Mouse (Mus musculus) embryonic facial prominence, embryonic 13.5 days (tissue): ENCODE results near the gene Mgat4a. TPM values are rescaled to one million over a fixed set of nuclear protein-coding genes. Genes with fewer than 3 reads are reported as not detected.
"Not testable (repeated sequence)": the region's sequence is repeated elsewhere in the genome, so short reads cannot be mapped to it uniquely, and the experiment has no call there.

Experiments
- ATAC-seq: fragments of 200-750 bp; cut with Nextera tagmentation; 2 replicates; pipeline ENCODE4 v1.8.0; 2017; ENCODE audit warnings: low read depth; ENCODE audit not compliant: insufficient number of reproducible peaks, insufficient read depth, low FRiP score, low TSS enrichment
- H3K27ac ChIP-seq: fragments of 300-500 bp; sonication (generic); 2 replicates; pipeline ENCODE4 v1.5.1; 2015; ENCODE audit warnings: moderate library complexity, mild to moderate bottlenecking, inconsistent platforms
- H3K27me3 ChIP-seq: fragments of 300-500 bp; sonication (generic); 2 replicates; pipeline ENCODE4 v1.6.1; 2015; ENCODE audit warnings: mild to moderate bottlenecking, inconsistent platforms
- H3K36me3 ChIP-seq: fragments of 300-500 bp; sonication (generic); 2 replicates; pipeline ENCODE4 v1.6.1; 2015; ENCODE audit warnings: mild to moderate bottlenecking, inconsistent platforms
- H3K4me1 ChIP-seq: fragments of 300-500 bp; sonication (generic); 2 replicates; pipeline ENCODE4 v1.6.1; 2015; ENCODE audit warnings: inconsistent platforms
- H3K4me2 ChIP-seq: fragments of 300-500 bp; sonication (generic); 2 replicates; pipeline ENCODE4 v1.6.1; 2015; ENCODE audit warnings: moderate library complexity, mild to moderate bottlenecking, inconsistent platforms
- H3K4me3 ChIP-seq: fragments of 300-500 bp; sonication (generic); 2 replicates; pipeline ENCODE4 v1.5.1; 2015; ENCODE audit warnings: mild to moderate bottlenecking, inconsistent platforms
- H3K9ac ChIP-seq: fragments of 300-500 bp; sonication (generic); 2 replicates; pipeline ENCODE4 v1.6.1; 2015; ENCODE audit warnings: mild to moderate bottlenecking, inconsistent platforms
- H3K9me3 ChIP-seq: fragments of 300-500 bp; sonication (generic); 2 replicates; pipeline ENCODE4 v1.6.1; 2016; ENCODE audit warnings: inconsistent platforms
- whole genome bisulfite sequencing: fragments of 180-500 bp; shearing (Covaris S2); methylation state at CpG from one replicate; pipeline ENCODE4 v1.1.7; 2015; ENCODE audit warnings: mixed read lengths; 5-methylcytosine and 5-hydroxymethylcytosine counted together
- polyA plus RNA-seq: library from polyadenylated mRNA; unstranded; fragments of >200 nt; fragmentation: Nextera tagmentation; extraction: Ambion mirVana; gene quantifications from 2 replicates; pipeline ENCODE4 v1.2.1, GENCODE M21; 2015

Gene Mgat4a
- polyA plus RNA-seq, 1 experiment from 2014 or later = 5.4 TPM

GRCm38 (mm10) chr1:37505348-37505730, 35.5 kb downstream of the Mgat4a start:
- no peak overlapping the region for H3K4me3 ChIP-seq
- WGBS = 92% methylated on average over 9 of the region's 9 CpGs
- H3K9me3 ChIP-seq = peaks cover 9% of the 10 kb centered on the region; the same call in 1 of the 2 replicates
- H3K27me3 ChIP-seq = no peaks in the 10 kb centered on the region
- H3K4me2 ChIP-seq = no peak overlapping the region
- ATAC-seq = no peak
- peaks cover 7% of the 10 kb centered on the region; the same call in 1 of the 2 replicates for H3K4me1 ChIP-seq
- no peaks in the 10 kb centered on the region for H3K36me3 ChIP-seq
- no peak overlapping the region for H3K27ac ChIP-seq
- no peak overlapping the region for H3K9ac ChIP-seq

GRCm38 (mm10) chr1:37504716-37505347, 36.0 kb downstream of the Mgat4a start:
- ATAC-seq = no peak
- no peak overlapping the region for H3K9ac ChIP-seq
- H3K4me3 ChIP-seq = no peak overlapping the region
- peaks cover 9% of the 10 kb centered on the region; the same call in 1 of the 2 replicates for H3K9me3 ChIP-seq
- no peak overlapping the region for H3K27ac ChIP-seq
- no peaks in the 10 kb centered on the region for H3K36me3 ChIP-seq
- WGBS = 75% methylated on average over 10 of the region's 10 CpGs
- no peak overlapping the region for H3K4me2 ChIP-seq
- peaks cover 7% of the 10 kb centered on the region; the same call in 1 of the 2 replicates for H3K4me1 ChIP-seq
- no peaks in the 10 kb centered on the region for H3K27me3 ChIP-seq

GRCm38 (mm10) chr1:37503656-37504055, 37.2 kb downstream of the Mgat4a start:
- 0 out of 2 replicates have a peak overlapping the region, but pooled peaks have one; percentile 21 for H3K9ac ChIP-seq
- no peak overlapping the region for H3K4me2 ChIP-seq
- H3K36me3 ChIP-seq = no peaks in the 10 kb centered on the region
- peaks cover 9% of the 10 kb centered on the region; the same call in 1 of the 2 replicates for H3K9me3 ChIP-seq
- 61% methylated on average over 4 of the region's 4 CpGs for WGBS
- H3K27ac ChIP-seq = no peak overlapping the region
- no peaks in the 10 kb centered on the region for H3K27me3 ChIP-seq
- no peak overlapping the region for H3K4me3 ChIP-seq
- no peak for ATAC-seq
- peaks cover 7% of the 10 kb centered on the region; the same call in 1 of the 2 replicates for H3K4me1 ChIP-seq

DNA sequence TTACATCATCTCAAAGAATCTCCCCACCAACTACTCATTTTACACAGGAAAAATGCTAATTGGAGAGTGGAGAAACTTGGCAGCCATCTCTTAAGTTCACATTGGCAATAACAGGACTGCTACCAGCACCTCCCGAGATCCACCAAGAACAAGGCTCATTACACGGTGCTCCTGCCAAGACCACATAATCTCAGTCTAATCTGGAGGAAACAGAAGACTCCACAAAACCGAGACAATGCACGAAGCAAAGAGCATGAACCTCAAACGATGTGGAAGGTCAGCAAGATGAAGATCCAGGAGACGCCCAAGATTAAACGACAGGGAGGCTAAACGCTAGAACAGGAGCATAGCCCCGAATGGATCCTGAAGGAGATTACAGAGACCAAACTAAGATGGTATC, 38.5 kb downstream of the Mgat4a start:
- Histone ChIP-seq H3K4me1 (peaks cover 7% of the 10 kb centered on the region; the same call in 1 of the 2 replicates), H3K4me3 (no peak overlapping the region), H3K9ac (no peak overlapping the region)

GRCm38 (mm10) chr1:37500723-37501122, 40.1 kb downstream of the Mgat4a start:
- peak overlapping the region; percentile 44; the same call in 1 of the 2 replicates for H3K9ac ChIP-seq
- no peak for ATAC-seq
- H3K27ac ChIP-seq = no peak overlapping the region
- no peak overlapping the region for H3K4me3 ChIP-seq
- H3K27me3 ChIP-seq = no peaks in the 10 kb centered on the region
- 62% methylated on average over 8 of the region's 8 CpGs for WGBS
- no peak overlapping the region for H3K4me2 ChIP-seq
- peaks cover 7% of the 10 kb centered on the region; the same call in 1 of the 2 replicates for H3K4me1 ChIP-seq
- H3K36me3 ChIP-seq = no peaks in the 10 kb centered on the region; the same call in 1 of the 2 replicates
- no peaks in the 10 kb centered on the region for H3K9me3 ChIP-seq

More for the DNA sequence above, 38.5 kb downstream of the Mgat4a start:
- Histone ChIP-seq H3K9me3 (peaks cover 9% of the 10 kb centered on the region; the same call in 1 of the 2 replicates), H3K4me2 (no peak overlapping the region), H3K27me3 (no peaks in the 10 kb centered on the region), H3K36me3 (no peaks in the 10 kb centered on the region; the same call in 1 of the 2 replicates), H3K27ac (no peak overlapping the region)
- WGBS = 82% methylated on average over 9 of the region's 9 CpGs
- no peak for ATAC-seq

- H3K4me1 ChIP-seq, H3K4me2 ChIP-seq, H3K9ac ChIP-seq, H3K9me3 ChIP-seq, H3K4me3 ChIP-seq, ATAC-seq, H3K36me3 ChIP-seq, H3K27ac ChIP-seq, H3K27me3 ChIP-seq: not testable (repeated sequence)
- WGBS = 71% methylated on average over 1 of the region's 1 CpGs
Measured at GRCm38 (mm10) chr1:37499395-37499794, 41.4 kb downstream of the Mgat4a start.

DNA sequence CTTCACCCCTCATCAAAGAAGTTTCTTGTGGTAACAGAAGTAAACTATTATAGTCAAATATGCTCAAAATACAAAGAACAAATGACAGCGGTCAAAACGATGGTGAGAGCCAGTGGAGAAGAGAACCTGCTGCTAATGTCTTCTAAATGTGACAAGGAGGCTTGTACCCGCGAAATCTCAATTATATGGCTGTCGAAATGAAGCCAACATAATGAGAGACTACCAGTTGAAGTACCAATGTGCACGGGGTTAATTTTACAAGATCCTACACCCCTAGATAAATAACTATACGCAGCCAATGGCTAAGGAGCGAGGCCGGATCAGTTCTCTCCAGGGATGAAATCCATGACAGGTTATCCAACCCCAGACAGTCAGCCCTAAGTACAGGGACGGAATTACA, 41.9 kb downstream of the Mgat4a start:
- H3K4me1 ChIP-seq = peaks cover 4% of the 10 kb centered on the region; the same call in 1 of the 2 replicates
- 41% methylated on average over 10 of the region's 10 CpGs for WGBS

DNA sequence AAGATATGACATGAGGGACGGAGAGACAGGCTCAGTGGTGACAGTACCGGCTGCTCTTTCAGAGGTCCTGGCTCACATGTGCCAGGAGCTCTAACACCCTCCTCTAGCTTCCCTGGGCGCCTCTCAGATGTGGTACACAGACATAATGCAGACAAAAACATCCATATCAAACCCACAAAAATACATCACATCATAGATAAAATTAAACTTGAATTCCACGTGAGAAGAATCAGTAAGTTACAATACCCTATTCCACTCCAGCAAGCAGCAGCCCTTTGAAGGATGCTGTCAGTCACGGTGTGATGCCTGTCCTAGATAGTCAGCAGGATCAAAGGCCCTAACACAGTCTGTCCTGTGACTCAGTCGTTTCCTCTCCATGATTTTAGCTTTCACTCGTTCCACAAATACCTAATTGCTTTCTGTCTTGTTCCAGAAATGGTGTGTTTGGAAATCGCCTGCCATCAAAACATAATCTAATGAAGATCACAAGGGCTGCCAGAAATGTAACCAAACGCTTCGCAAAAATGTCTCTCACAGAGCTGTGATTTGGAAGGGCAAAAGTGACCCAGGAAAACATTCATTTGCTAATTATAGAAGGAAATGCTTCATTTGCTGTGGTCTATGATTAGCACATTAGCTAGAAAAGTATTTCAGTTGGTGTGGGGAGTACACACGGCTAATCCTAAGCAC, 44.1 kb downstream of the Mgat4a start:
- H3K36me3 ChIP-seq = no peaks in the 10 kb centered on the region; the same call in 1 of the 2 replicates
- no peak overlapping the region for H3K27ac ChIP-seq
- H3K4me1 ChIP-seq = peaks cover 4% of the 10 kb centered on the region; the same call in 1 of the 2 replicates
- no peak overlapping the region for H3K4me3 ChIP-seq
- no peak overlapping the region for H3K4me2 ChIP-seq
- 51% methylated on average over 11 of the region's 11 CpGs for WGBS
- no peak overlapping the region for H3K9ac ChIP-seq
- ATAC-seq = no peak
- H3K27me3 ChIP-seq = no peaks in the 10 kb centered on the region
- no peaks in the 10 kb centered on the region for H3K9me3 ChIP-seq

More for the DNA sequence above, 41.9 kb downstream of the Mgat4a start:
- H3K4me2 ChIP-seq = no peak overlapping the region
- H3K27me3 ChIP-seq = no peaks in the 10 kb centered on the region
- no peak overlapping the region for H3K4me3 ChIP-seq
- H3K9me3 ChIP-seq = no peaks in the 10 kb centered on the region
- H3K9ac ChIP-seq = no peak overlapping the region
- no peak for ATAC-seq
- H3K27ac ChIP-seq = no peak overlapping the region
- no peaks in the 10 kb centered on the region; the same call in 1 of the 2 replicates for H3K36me3 ChIP-seq

DNA sequence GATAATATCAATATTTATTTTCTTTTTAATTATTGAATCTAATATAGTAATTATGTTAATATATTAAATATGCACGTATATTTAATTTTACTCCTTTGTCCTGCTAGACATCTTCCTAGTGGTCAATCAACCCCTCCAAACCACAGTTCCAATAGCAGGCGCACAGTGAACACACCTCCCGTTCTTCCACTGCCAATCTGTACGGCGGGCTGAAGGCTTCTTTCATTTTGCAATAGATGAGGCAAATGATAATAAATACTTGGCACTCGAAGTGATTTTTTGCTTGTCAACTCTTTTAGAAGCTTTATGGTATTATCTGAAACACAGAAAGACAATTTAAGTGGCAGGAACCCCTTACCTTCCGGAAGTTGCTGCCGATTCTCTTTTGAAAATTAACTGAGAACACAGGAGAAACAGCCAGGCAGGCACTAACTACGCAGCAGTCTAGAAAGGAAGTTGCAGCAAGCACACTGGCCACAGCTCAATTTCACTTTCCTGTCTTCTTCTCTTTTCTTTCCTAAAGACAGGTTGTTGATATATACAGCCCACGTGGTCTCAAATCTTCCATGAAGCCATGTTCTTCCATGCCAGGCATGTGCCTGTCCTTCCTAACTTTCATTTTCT, 45.0 kb downstream of the Mgat4a start:
- Histone ChIP-seq H3K4me2 (no peak overlapping the region), H3K36me3 (no peaks in the 10 kb centered on the region; the same call in 1 of the 2 replicates), H3K27me3 (no peaks in the 10 kb centered on the region), H3K27ac (no peak overlapping the region), H3K4me1 (peaks cover 3% of the 10 kb centered on the region; the same call in 1 of the 2 replicates), H3K9me3 (no peaks in the 10 kb centered on the region), H3K9ac (no peak overlapping the region), H3K4me3 (no peak overlapping the region)
- no peak for ATAC-seq
- 74% methylated on average over 10 of the region's 10 CpGs for WGBS

DNA sequence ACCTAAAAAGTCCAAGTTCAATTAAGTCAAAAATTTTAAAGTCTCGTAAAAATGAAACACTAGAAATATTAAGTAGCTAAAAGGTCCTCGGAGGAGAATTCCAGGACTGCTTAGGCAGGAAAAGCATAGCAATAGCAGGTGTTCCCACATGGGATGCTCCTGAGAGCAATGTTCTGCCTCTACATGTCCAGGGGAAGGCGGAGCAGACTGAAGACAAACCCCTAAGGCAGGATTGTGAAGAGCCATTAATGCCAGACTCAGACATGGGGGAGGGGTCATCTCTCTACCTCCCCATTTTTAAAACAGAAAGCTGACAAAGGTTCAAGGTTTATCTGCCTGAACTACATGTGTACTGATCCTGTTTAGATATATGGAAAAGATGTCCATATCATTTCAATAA, 45.7 kb downstream of the Mgat4a start:
- H3K4me1 ChIP-seq = no peaks in the 10 kb centered on the region
- H3K4me3 ChIP-seq = no peak overlapping the region
- H3K27me3 ChIP-seq = no peaks in the 10 kb centered on the region
- H3K36me3 ChIP-seq = no peaks in the 10 kb centered on the region; the same call in 1 of the 2 replicates
- H3K4me2 ChIP-seq = no peak overlapping the region
- WGBS = 68% methylated on average over 3 of the region's 3 CpGs
- ATAC-seq = no peak
- no peak overlapping the region for H3K9ac ChIP-seq
- H3K9me3 ChIP-seq = no peaks in the 10 kb centered on the region
- no peak overlapping the region for H3K27ac ChIP-seq

DNA sequence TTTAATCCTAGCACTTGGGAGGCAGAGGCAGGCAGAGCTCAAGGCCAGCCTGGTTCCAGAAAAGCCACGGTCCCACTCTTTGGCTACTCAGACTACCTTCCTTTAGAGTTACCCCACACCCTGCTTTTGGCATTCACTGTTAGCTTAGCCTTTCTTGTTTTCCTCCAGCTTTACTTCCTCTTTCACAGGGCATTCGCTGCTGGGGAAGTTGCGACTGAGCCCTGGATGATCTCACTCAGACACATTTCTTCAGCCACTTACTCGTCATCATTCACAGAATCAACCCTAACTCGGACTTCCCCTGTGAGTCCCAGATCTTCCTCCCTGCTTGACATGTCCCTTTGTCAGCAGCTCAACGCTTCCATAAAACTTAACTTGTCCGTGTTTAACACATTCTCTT, 49.1 kb downstream of the Mgat4a start:
- Histone ChIP-seq H3K9ac (no peak overlapping the region), H3K27me3 (no peaks in the 10 kb centered on the region)
- WGBS = 79% methylated on average over 7 of the region's 7 CpGs

More for the DNA sequence above, 49.1 kb downstream of the Mgat4a start:
- no peaks in the 10 kb centered on the region; the same call in none of the 2 replicates for H3K36me3 ChIP-seq
- no peak overlapping the region for H3K27ac ChIP-seq
- no peak for ATAC-seq
- H3K4me3 ChIP-seq = no peak overlapping the region
- no peaks in the 10 kb centered on the region for H3K9me3 ChIP-seq
- H3K4me1 ChIP-seq = no peaks in the 10 kb centered on the region
- no peak overlapping the region for H3K4me2 ChIP-seq
